Mouse (Mus musculus) bone marrow macrophage, adult 2 months (primary cell): ENCODE results near the gene 4930563M21Rik.

Source experiments
- CTCF ChIP-seq: IDR thresholded peaks from 2 replicates; pipeline ENCODE4 v1.5.1; 2012; ENCODE audit warnings: low read depth, mild to moderate bottlenecking, low read length, moderate library complexity
- POLR2A ChIP-seq: IDR thresholded peaks from 2 replicates; pipeline ENCODE4 v1.6.1; 2012; ENCODE audit warnings: mild to moderate bottlenecking, low read depth, low read length, borderline replicate concordance

- TF ChIP-seq POLR2A (no peak), CTCF (no peak)
Observed at GRCm38 (mm10) chr9:56010450-56010849, at the start of gene 4930563M21Rik.
